Mouse (Mus musculus) embryonic stem cell, embryonic (primary cell): ENCODE data around the gene Slc22a1.

Experiments used
- CTCF ChIA-PET, 4 experiments: fragments of 300-600 bp in 2 of 4; fragments of 350-600 bp in 2 of 4; sonication (Branson Sonifier 250); formaldehyde crosslinking; loops; one replicate each; lab custom pipeline; 2022; ENCODE audit warnings: inconsistent platforms in 2 of 4; lab: Charles Lee
- POLR2A ChIA-PET, 4 experiments: fragments of 300-600 bp in 2 of 4; fragments of 350-600 bp in 2 of 4; sonication (Branson Sonifier 250); formaldehyde crosslinking; loops; one replicate each; lab custom pipeline; 2022; ENCODE audit warnings: antibody characterized with exemption in 4 of 4, inconsistent platforms in 1 of 4; lab: Charles Lee

The Slc22a1 gene

DNA sequence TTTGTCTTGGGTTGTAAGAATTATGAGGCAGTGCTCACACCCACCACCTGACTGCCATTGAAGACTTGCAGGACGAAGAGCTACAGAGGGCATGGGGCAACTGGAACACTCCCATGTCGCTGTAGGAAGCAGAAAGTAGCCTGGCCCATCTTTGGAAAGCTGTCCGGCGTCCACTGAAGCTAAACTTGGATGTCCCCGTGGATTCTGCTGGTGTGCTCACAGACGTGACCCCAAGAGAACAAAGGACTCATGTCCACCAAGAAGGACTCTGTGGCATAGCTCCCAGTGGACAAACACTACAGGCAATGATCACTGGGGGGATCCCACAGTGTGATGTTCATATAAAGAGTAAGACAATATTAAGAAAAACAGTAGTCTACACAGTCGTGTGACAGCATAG, 16.8 kb downstream of the Slc22a1 start:
- ChIA-PET CTCF (no interaction called here), POLR2A (no interaction called here)

DNA sequence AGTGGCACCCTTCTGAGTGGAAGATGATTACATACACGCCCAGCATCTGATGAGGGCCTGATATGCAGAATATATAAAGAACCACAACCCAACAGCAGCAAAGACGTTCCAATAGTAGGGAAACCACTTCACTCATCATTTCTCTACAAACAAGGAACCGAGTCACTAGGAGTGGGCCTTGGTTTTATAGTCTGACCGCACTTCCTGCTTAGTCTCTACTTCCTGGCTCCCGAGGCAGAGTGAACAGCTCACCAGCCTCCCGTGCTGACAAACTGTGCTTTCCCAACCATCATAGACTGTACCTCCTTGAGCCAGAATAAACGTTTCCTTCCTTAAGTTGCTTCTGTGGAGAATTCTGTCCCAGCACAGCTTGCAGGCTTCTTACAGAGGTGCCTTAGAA, 19.8 kb downstream of the Slc22a1 start:
- CTCF ChIA-PET: no interaction called here
- POLR2A ChIA-PET: no interaction called here

DNA sequence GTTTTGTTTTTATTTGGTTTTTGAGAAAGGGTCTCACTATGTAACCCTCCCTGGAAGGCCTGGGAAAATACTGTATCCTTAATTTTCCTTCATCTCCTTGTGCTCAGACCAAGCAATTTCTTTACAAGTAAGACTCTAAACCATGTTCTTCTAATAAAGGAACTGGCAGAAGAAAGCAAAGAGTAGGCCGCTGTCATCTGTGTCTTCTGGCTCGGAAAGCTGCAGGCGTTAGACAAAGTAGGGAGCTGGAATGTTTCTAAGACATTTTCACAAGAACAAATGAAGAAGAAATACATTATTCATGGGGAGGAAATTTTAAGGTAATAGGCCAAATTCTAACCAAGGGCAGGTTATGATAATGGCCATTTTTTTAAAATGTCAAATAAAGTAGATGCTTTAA, 21.6 kb downstream of the Slc22a1 start:
- ChIA-PET POLR2A (interaction anchor here in 1 of 4 experiments (0.6 kb wide), 1 partner anchor 1064 kb away, joined by 4 read pairs; no protein-coding TSS in a partner anchor), CTCF (interaction anchor here in 1 of 4 experiments (0.5 kb wide), 1 partner anchor 287 kb away, joined by 3 read pairs; no protein-coding TSS in a partner anchor)

DNA sequence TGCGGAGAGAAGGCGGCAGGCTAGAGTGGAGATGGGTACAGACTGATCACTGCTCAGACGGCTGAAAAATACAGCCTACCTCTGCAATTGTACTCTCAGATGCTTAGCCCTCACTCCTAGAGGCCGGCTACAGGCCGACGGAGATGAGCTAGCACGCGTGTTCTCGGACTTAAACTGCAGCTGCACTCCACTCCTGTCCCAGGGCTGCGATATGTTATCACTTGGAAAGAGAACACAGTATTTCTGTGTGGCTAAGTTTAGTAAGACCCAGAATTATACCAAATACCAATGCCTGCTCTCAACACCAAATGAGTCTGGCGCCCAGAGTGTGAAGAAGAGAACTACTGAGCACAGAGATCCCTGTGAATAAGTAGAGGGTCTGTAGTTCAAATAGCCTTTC, 23.0 kb downstream of the Slc22a1 start:
- POLR2A ChIA-PET: no interaction called here
- CTCF ChIA-PET: no interaction called here

DNA sequence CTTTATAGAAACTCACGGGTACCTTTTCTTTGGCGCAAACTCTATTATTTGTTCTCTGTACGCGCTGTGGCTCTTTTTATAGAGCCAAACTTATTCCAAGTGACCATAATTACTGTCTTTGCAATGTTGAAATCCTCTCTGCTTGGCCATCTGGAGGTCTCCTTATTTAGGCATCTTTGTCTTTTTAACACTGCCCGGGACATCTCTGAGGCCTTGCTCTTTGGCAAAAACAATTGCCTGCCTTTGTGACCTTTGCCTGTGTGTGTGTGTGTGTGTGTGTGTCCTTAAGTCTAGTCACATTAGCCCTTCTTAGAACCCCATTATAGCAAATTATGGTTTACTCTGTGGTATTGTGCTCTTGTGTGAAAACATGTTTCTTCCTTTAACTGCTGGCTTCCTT, 30.2 kb downstream of the Slc22a1 start:
- POLR2A ChIA-PET: no interaction called here
- CTCF ChIA-PET: no interaction called here

DNA sequence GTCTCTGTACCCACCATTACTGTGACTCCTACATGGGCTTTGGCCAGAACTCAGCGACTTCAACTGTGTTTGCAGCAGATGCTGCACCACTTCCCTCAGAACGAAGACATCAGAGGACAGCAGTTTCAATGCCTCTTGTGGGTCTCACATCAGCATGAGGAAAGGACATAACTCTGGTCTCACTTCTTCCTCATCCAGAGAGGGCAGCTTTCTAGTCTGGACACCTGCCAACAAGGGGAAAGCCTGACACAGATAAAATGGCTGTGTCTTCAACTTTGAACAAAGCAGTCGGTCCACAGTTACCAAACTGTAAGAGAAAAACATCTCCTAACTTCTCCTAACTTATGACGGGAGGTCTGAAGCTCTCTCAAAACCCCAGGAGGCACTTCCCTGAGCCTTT, 34.5 kb downstream of the Slc22a1 start:
- ChIA-PET CTCF (no interaction called here), POLR2A (no interaction called here)

DNA sequence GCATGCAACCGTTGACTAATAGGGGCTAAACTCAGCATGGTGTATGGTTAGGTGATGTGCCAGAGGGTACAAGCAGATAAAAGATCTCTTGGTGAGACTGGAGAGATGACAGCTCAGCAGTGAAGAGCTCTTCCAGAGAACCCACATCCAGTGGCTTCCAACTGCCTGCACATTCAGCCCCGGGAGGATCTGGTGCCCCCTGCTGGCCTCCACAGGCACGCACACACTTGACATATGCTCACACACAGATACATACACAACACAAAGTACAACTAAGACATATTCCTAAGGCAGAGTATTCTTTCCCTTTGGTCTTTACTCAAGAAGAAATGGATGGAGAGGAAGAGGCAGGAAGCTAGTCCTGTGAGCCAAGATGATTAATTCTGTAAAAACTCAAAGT, 36.0 kb downstream of the Slc22a1 start:
- CTCF ChIA-PET: interaction anchor here in 1 of 4 experiments (0.6 kb wide), 1 partner anchor 19 kb away, joined by 3 read pairs; no protein-coding TSS in a partner anchor
- POLR2A ChIA-PET: no interaction called here

DNA sequence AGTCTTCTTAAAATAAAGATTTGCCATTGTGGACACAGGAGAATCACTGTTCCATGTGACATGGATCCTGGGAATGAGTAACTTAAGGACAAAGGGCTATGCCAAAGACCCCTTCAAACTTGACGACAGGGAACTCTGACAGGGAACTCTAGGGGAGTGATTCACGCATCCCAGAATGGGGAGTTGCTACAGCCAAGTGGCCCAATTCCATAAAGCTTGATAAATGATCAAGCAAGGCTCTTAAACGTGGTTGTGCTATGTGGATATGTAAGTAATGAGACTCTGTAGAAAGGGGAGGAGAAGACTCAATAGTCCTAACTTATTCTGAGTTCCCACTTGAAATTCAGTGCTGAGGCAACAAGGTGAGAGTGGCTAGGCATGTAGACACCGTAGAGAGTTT, 40.8 kb downstream of the Slc22a1 start:
- ChIA-PET CTCF (no interaction called here), POLR2A (no interaction called here)

DNA sequence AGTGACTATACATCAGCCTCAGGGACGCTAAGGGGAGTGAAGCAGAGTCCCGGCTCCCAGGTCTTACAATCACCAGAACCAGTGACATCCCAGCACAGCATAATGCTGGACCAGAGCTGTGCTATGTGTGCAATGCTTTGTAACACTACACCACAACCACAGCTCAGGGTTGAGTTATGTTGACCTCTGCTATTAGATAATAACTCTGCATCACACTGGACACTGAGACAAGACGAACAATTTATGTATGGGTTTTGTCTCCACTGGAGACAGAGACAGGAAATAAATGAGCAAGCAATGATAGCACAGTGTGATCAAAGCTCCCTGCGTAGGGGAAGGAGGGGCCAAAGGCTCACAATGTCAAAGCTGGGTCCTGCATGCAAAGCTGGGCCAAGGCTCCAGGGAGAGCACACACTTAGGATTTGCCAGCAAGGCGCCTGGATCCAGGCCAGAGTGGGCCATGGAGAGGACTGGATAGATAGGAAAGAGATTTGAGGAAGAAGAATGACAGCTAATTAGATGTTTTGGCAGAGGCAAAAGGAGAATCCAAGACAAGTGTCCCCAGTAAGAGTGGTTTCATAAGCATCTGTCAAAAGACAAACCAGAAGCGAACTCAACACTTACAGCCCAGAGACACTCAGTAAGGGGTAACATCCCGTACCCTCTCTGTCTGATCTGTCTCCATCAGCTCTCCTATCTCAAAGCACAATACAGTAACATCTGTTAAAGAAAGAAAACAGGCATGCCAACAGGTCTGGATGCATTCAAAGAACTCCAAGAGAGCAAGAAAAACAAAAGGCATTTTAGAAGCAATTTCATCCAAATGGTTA, 43.6 kb downstream of the Slc22a1 start:
- ChIA-PET CTCF (no interaction called here), POLR2A (interaction anchor here in 1 of 4 experiments (1.3 to 1.5 kb wide), 2 partner anchors 16 to 162 kb away, joined by 3 read pairs; no protein-coding TSS in a partner anchor)

DNA sequence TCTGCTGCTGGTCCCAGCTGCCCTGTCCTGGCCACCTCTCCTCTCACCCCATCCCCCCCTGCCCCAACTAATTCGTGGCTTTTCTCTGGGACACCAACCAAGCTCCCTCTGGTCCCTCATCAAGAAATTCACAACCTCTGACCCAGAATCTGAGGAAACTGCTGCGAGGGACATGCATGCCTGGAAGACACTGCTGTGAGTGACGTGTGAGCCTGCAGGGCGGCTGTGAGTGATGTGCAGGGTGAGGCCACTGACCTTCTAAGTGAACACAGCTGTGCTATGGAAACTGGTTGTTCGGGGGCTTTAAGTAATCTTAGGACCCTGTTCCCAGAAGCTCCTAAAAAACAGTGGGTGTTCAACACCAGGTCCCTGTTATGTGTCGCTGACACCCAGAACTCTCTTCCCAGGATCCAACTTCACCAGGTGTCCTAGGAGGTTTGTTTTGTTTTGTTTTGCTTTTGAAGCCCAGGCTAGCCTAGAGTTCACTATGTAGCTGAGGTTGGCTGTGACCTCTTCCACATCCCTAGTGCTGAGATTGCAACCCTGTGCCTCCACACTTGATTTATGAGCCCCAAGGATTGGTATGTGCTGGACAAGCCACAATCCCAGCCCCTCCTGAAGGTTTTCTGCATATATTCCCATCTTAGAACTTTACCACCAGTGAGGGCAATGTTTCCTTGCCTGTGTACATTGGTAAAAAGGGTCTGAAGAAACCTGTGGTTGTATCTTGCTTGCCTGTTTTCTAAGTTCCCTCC, 44.5 kb downstream of the Slc22a1 start:
- CTCF ChIA-PET: no interaction called here
- POLR2A ChIA-PET: interaction anchor here in 1 of 4 experiments (1.3 to 1.5 kb wide), 2 partner anchors 16 to 163 kb away, joined by 3 read pairs; no protein-coding TSS in a partner anchor

DNA sequence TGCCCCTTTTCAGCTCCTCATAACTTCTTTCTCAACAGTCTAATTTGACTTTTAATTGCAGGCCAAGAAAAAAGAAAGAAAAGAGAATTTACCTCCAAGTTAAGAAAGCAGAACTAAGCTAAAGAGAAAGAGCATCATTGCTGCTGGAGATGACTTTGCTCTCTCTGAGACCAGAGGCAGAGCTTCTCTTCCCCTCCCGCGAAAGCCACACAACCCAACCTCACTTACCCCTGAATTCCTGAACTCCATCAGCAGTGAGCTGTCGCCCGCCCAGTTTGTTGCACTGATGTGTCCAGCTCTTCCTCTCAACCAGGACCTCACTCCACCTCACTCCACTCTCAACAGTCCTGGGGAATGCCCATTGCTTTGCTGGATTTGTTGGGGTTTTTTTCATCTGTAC, 47.6 kb downstream of the Slc22a1 start:
- CTCF ChIA-PET: no interaction called here
- POLR2A ChIA-PET: no interaction called here

DNA sequence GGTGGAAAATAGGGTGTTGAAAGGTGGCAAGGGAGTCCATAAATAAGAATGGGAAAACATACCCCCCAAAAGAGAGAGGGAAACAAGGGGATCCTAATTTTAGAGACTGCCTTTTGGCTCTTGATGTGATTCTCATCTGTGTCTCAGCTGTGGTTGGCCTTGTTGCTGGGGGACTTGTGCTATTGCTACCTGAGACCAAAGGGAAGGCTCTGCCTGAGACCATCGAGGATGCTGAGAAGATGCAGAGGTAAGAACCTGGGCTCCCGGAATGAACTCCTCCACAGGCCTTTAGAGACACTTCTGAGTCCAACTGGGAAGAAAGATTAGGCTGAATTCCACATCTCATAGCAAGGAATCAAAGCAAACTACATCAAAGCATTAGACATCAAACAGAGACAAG, 56.0 kb downstream of the Slc22a1 start:
- POLR2A ChIA-PET: no interaction called here
- CTCF ChIA-PET: no interaction called here

DNA sequence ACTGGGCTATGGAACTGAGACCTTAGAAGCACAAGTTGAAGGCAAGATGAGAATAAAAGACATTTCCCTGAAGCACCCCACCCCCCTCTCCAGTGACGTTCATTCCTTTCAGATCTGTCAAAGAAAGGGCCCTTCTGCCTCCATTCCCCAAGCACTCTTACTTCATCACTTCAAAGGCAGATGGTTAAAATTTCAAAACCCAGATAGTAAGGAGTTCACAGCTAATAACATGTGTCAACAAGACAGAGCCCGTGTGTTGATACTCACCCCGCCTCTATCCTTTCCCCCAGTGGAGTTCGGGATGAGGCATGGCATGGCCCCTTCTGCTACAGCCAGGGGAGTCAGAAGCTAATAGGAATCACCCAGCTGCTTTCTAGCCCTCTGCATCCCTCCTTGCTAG, 60.2 kb downstream of the Slc22a1 start:
- POLR2A ChIA-PET: no interaction called here
- CTCF ChIA-PET: interaction anchor here in 1 of 4 experiments (0.6 kb wide), 1 partner anchor 187 kb away, joined by 3 read pairs; no protein-coding TSS in a partner anchor

DNA sequence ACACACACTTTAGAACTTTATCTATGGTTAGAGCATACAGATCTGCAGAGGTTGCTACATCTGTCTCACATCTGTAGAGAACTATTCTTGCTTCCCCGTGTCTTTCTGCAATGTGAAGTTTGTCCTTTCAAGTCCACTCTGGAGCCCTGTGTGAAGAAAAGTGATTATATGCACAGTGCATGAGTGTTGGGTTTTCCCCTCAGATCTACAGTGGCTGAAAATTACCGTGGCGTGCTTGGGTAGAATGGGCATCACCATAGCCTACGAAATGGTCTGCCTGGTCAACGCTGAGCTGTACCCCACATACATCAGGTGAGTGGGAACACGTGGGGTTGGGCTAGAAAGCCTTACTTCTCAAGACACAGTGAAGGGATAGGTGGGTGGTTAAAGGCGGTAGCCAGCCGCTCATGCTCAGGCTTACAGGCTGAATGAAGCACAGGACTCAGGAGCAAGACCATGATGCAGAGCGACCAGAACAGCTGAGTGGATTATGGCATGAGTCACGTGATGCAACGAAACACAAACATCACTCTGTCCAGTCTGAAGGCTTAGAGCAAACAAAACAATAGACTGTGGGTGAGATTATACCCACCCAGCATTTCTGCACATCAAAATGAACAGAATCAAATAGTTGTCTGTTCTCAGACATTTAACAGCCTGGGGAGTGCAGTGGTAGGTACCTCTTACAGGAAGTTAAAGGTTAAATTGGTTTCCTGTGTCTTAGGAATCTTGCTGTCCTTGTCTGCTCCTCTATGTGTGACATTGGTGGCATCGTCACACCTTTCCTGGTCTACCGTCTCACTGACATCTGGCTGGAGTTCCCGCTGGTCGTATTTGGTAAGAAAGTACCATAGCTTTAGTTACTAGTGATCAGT, 60.9 kb downstream of the Slc22a1 start:
- CTCF ChIA-PET: no interaction called here
- POLR2A ChIA-PET: interaction anchor here in 1 of 4 experiments (1.0 kb wide), 1 partner anchor 141 kb away, joined by 3 read pairs; no protein-coding TSS in a partner anchor

DNA sequence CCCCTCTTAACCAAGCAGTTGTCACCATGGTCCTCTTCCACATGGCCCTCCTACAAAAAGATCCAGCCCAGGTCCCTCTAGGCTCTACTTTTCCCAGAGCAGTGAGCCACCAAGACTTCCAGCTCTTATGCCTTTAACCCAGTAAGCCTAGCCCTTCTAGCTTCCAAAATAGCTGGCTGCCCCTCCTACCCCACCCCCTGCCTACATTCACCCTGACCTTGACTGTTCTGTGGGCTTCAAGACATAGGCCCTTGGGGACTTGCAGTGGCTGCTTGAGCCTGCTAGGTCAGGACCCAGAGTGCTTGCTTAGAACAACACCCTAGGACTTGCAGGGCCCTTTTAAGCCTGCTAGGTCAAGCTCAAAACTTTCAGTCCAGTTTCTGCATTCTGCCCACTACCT, 68.4 kb downstream of the Slc22a1 start:
- ChIA-PET CTCF (interaction anchor here in 1 of 4 experiments (1.1 kb wide), 1 partner anchor 54 kb away, joined by 3 read pairs; no protein-coding TSS in a partner anchor), POLR2A (no interaction called here)

DNA sequence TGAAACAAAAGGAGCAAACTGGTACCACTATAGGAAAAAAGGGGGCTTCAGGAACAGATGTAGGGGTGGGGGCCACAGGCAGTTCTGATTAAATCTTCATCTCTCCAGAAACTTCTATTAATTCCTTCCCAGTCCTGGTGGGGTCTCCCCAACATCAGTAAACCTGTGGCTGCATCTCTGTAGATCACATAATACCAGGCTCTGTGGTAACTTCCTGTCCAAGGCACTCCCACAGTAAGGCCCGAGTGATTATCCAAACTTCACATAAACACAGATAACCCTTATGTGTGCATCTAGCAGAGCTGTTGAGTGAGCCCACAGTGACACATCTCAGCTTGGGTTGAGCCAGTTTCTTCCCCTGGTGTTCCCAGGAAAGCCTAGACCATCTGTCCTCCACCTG, 69.0 kb downstream of the Slc22a1 start:
- ChIA-PET POLR2A (no interaction called here), CTCF (interaction anchor here in 1 of 4 experiments (1.1 kb wide), 1 partner anchor 55 kb away, joined by 3 read pairs; no protein-coding TSS in a partner anchor)
